Mouse (Mus musculus) limb, embryonic 14.5 days (tissue): Measurements from ENCODE around the gene Gna15. TPM values are rescaled to one million over a fixed set of nuclear protein-coding genes. Genes with fewer than 3 reads are reported as not detected.

Experiments used
- ATAC-seq: fragments of 200-750 bp; cut with Nextera tagmentation; 2 replicates; pipeline ENCODE4 v1.8.0; 2017; ENCODE audit warnings: low read depth, moderate number of reproducible peaks, moderate TSS enrichment; ENCODE audit not compliant: low FRiP score
- DNase-seq: peaks from one replicate; pipeline ENCODE4 v3.0.0-alpha.2; 2015; ENCODE audit warnings: low spot score
- H3K27ac ChIP-seq: fragments of 300-500 bp; sonication (generic); replicated peaks from 2 replicates; pipeline ENCODE4 v1.5.1; 2014; ENCODE audit warnings: low read depth, mild to moderate bottlenecking, low read length, moderate library complexity, mixed read lengths
- H3K27me3 ChIP-seq: fragments of 300-500 bp; sonication (generic); 2 replicates; pipeline ENCODE4 v1.6.1; 2014; ENCODE audit warnings: low read length, mixed read lengths; ENCODE audit not compliant: control insufficient read depth, insufficient read depth
- H3K36me3 ChIP-seq: fragments of 300-500 bp; sonication (generic); 2 replicates; pipeline ENCODE4 v1.6.1; 2014; ENCODE audit warnings: mild to moderate bottlenecking, low read length, moderate library complexity, mixed read lengths; ENCODE audit not compliant: control insufficient read depth, insufficient read depth
- H3K4me1 ChIP-seq: fragments of 300-500 bp; sonication (generic); 2 replicates; pipeline ENCODE4 v1.6.1; 2014; ENCODE audit warnings: antibody characterized with exemption, low read length, mixed read lengths; ENCODE audit not compliant: control insufficient read depth, insufficient read depth
- H3K4me2 ChIP-seq: fragments of 300-500 bp; sonication (generic); replicated peaks from 2 replicates; pipeline ENCODE4 v1.6.1; 2014; ENCODE audit warnings: low read depth, mild to moderate bottlenecking, low read length, moderate library complexity; ENCODE audit not compliant: severe bottlenecking
- H3K4me3 ChIP-seq: fragments of 300-500 bp; sonication (generic); replicated peaks from 2 replicates; pipeline ENCODE4 v1.5.1; 2014; ENCODE audit warnings: low read length
- H3K9ac ChIP-seq: fragments of 300-500 bp; sonication (generic); 2 replicates; pipeline ENCODE4 v1.6.1; 2014; ENCODE audit warnings: mild to moderate bottlenecking, low read depth, low read length, moderate library complexity; ENCODE audit not compliant: severe bottlenecking
- H3K9me3 ChIP-seq: fragments of 300-500 bp; sonication (generic); 2 replicates; pipeline ENCODE4 v1.6.1; 2016; ENCODE audit warnings: low read length; ENCODE audit not compliant: control insufficient read depth
- POLR2A ChIP-seq: fragments of 200-500 bp; IDR thresholded peaks from 2 replicates; pipeline ENCODE4 v1.8.0; 2012; ENCODE audit warnings: inconsistent platforms, mild to moderate bottlenecking, moderate library complexity, borderline replicate concordance; ENCODE audit not compliant: insufficient read depth, insufficient read length; ENCODE audit errors: extremely low read depth
- WGBS: fragments of 180-500 bp; shearing (Covaris S2); extraction: QIAGEN DNeasy Blood & Tissue Kit; methylation state at CpG from one replicate; pipeline ENCODE4 v1.1.7; 2014; 5-methylcytosine and 5-hydroxymethylcytosine counted together
- polyA plus RNA-seq, 2 experiments: library from polyadenylated mRNA; depleted of rRNA in 1 of 2; stranded (reverse) in 1 of 2; unstranded in 1 of 2; fragments of >200 nt; fragmentation: Nextera tagmentation in 1 of 2; extraction: Ambion mirVana in 1 of 2; gene quantifications; 2 replicates each; pipeline versions ENCODE4 v1.2.1 to v1.2.3; 2012 to 2014

The Gna15 gene
- polyA plus RNA-seq, 2 experiments: 3.4 to 3.8 TPM

- DNase-seq: no peak
- no peak for ATAC-seq
- Histone ChIP-seq H3K4me1 (no peaks in the 10 kb centered on the region), H3K9ac (no peak overlapping the region), H3K9me3 (no peaks in the 10 kb centered on the region), H3K27ac (no peak overlapping the region), H3K27me3 (peaks cover 50% of the 10 kb centered on the region), H3K36me3 (no peaks in the 10 kb centered on the region), H3K4me3 (no peak overlapping the region), H3K4me2 (no peak overlapping the region)
- 54% methylated on average over 18 of the region's 18 CpGs for WGBS
- no peak for TF ChIP-seq POLR2A
Measured at GRCm38 (mm10) chr10:81470454-81470853, 53.6 kb downstream of the Gna15 start.

DNA sequence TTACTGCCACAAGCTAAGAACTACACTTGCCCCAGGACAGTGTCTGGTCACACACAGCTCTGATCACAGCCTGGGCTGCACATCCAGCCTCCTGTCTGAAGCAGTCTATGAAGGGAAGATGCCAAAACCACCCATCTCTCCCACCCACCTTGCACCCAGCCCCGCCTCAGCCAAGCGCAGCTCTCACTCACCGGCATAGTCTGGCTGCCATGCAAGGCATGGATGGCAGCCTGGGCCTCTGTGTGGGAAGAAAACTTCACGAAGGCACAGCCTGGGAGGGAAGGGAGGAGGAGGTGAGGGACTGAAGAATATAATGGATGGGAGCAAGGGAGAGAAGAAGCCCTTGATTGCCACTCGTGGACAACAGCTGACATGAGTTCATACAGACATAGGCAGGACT lies 54.8 kb downstream of the Gna15 start:
- DNase-seq (no peak), ATAC-seq (no peak)
- Histone ChIP-seq H3K9ac (no peak overlapping the region), H3K36me3 (no peaks in the 10 kb centered on the region), H3K4me1 (0 out of 2 replicates have a peak, but pooled peaks cover 6% of the 10 kb centered on the region), H3K9me3 (no peaks in the 10 kb centered on the region), H3K27ac (no peak overlapping the region), H3K27me3 (peaks cover 46% of the 10 kb centered on the region), H3K4me2 (no peak overlapping the region), H3K4me3 (no peak overlapping the region)
- no peak for TF ChIP-seq POLR2A
- 78% methylated on average over 5 of the region's 5 CpGs for WGBS

DNA sequence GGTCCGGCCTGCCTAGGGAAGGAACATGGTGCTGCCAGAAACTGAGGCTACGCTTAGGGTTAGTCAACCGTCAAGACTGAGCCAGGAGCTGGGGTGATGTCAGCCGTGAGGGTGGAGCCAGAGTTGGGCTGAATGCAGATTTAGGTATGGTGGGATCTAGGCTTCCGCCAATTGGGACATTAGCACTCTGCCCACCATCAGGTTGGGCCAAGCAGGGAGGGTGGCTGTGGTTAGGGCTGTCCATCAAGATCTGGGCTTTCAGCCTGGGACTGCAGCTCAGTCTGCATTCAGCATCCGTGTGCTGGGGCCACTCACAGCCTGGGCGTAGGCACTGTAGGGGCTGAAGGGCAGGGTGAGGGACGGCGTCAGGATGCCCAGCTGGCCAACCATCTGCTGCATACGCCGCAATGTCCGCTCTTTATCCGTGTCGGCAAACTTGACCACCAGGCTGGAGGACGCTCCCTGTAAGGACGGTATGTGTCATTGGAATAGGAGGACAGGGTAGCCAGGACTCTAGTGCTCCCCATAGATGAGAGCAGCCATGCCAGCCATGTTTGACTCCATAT lies 56.3 kb downstream of the Gna15 start:
- Histone ChIP-seq H3K4me1 (0 out of 2 replicates have a peak, but pooled peaks cover 7% of the 10 kb centered on the region), H3K4me3 (no peak overlapping the region), H3K9ac (no peak overlapping the region), H3K4me2 (no peak overlapping the region), H3K27ac (no peak overlapping the region), H3K36me3 (no peaks in the 10 kb centered on the region), H3K9me3 (no peaks in the 10 kb centered on the region), H3K27me3 (peaks cover 46% of the 10 kb centered on the region)
- 87% methylated on average over 16 of the region's 16 CpGs for WGBS
- ATAC-seq: no peak
- no peak for TF ChIP-seq POLR2A
- DNase-seq: no peak

DNA sequence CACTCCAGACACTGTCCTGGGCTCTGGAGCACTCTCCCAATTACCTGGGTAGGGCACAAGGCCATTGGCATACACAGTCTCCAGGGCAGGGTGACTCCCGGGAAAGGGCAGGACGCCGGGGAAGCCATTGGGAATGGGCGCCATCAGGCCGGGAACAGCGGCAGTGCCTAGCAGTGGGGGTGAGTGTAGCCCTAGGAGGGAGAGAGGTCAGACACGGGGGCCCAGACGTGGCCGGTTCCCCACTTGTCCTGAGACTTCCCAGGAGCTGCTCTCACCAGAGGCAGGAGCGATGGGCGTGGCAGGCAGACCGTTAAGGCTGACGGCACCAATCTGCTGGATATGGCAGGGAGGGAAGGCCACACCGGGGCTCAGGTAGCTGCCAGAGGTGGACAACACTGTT lies 57.1 kb downstream of the Gna15 start:
- Histone ChIP-seq H3K4me1 (0 out of 2 replicates have a peak, but pooled peaks cover 7% of the 10 kb centered on the region), H3K4me2 (no peak overlapping the region), H3K4me3 (no peak overlapping the region), H3K9ac (no peak overlapping the region), H3K9me3 (no peaks in the 10 kb centered on the region), H3K27ac (no peak overlapping the region), H3K36me3 (no peaks in the 10 kb centered on the region), H3K27me3 (peaks cover 46% of the 10 kb centered on the region)
- no peak for DNase-seq
- no peak for ATAC-seq
- TF ChIP-seq POLR2A: no peak
- WGBS: 49% methylated on average over 14 of the region's 14 CpGs

DNA sequence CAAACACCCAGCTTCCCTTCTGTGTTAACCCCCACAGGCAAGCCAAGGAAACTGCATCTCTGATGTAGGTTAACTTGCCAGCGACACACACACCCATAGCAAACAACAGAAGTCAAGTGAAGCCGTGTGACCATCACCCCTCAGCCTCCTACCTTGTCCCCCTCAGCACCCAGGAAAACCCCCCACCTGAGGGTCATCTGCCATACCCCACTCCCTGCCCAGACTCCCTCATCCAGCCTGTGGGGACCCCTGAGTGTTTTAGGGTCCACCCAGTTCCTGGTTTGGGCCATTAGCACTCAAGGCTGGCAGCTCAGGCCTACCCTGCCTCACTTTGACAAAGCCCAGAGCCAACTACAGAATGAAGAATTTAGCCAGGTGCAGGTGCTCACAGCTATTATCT lies 58.0 kb downstream of the Gna15 start:
- Histone ChIP-seq H3K9ac (no peak overlapping the region), H3K27ac (no peak overlapping the region), H3K4me2 (no peak overlapping the region), H3K4me1 (0 out of 2 replicates have a peak, but pooled peaks cover 7% of the 10 kb centered on the region), H3K27me3 (peaks cover 54% of the 10 kb centered on the region), H3K36me3 (no peaks in the 10 kb centered on the region), H3K9me3 (no peaks in the 10 kb centered on the region), H3K4me3 (no peak overlapping the region)
- ATAC-seq (no peak), DNase-seq (no peak)
- 93% methylated on average over 2 of the region's 2 CpGs for WGBS
- no peak for TF ChIP-seq POLR2A
